Mouse (Mus musculus): ENCODE measurements around the gene Sla2.

DNA sequence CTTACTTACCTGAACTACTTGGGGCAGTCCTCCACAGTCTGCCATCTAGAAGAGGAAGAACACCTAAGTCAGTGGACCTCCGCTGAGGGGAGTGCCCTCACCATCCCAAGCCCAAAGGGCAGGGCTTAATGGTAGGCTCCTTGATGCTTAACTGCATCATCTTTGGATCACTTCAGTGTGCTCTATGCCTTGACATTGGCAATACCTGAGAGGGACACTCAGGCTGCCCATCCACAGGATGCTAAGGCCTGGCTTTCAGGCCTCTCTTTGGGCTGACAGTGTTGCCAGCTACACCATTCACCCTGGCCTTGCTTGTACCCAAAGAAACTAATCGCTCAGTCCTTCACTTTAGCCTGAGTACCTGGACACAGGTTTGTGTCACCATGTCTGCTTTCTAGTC, 44.4 kb upstream of the Sla2 start:
- TF ChIP-seq POLR2A (IDR thresholded peaks at IDR 0.05; ENCODE audit: insufficient read depth, low read depth, low read length): no peak
- TF ChIP-seq CTCF (IDR thresholded peaks at IDR 0.05): no peak
- no peak for TF ChIP-seq EP300 (IDR thresholded peaks at IDR 0.05; ENCODE audit: insufficient read depth, low read depth, low read length)

Data from heart, adult 2 months (tissue).